Mouse (Mus musculus) embryonic facial prominence, embryonic 15.5 days (tissue): Measurements from ENCODE around the gene Rgs16. TPM values are rescaled to one million over a fixed set of nuclear protein-coding genes. Genes with fewer than 3 reads are reported as not detected.
A peak's percentile ranks its signal among the peaks of the same experiment; 100 is the strongest.

Experiments
- ATAC-seq: fragments of 200-750 bp; cut with Nextera tagmentation; 2 replicates; pipeline ENCODE4 v1.8.0; 2017; ENCODE audit warnings: low read depth, moderate TSS enrichment; ENCODE audit not compliant: insufficient number of reproducible peaks, low FRiP score, low TSS enrichment
- H3K27ac ChIP-seq: fragments of 300-500 bp; sonication (generic); replicated peaks from 2 replicates; pipeline ENCODE4 v1.5.1; 2015; ENCODE audit warnings: mild to moderate bottlenecking, inconsistent platforms
- H3K27me3 ChIP-seq: fragments of 300-500 bp; sonication (generic); 2 replicates; pipeline ENCODE4 v1.6.1; 2015; ENCODE audit warnings: inconsistent platforms
- H3K36me3 ChIP-seq: fragments of 300-500 bp; sonication (generic); 2 replicates; pipeline ENCODE4 v1.6.1; 2015; ENCODE audit warnings: mild to moderate bottlenecking, inconsistent platforms
- H3K4me1 ChIP-seq: fragments of 300-500 bp; sonication (generic); 2 replicates; pipeline ENCODE4 v1.6.1; 2015; ENCODE audit warnings: inconsistent platforms
- H3K4me2 ChIP-seq: fragments of 300-500 bp; sonication (generic); replicated peaks from 2 replicates; pipeline ENCODE4 v1.6.1; 2015; ENCODE audit warnings: mild to moderate bottlenecking, inconsistent platforms
- H3K4me3 ChIP-seq: fragments of 300-500 bp; sonication (generic); replicated peaks from 2 replicates; pipeline ENCODE4 v1.5.1; 2015; ENCODE audit warnings: mild to moderate bottlenecking, inconsistent platforms
- H3K9ac ChIP-seq: fragments of 300-500 bp; sonication (generic); 2 replicates; pipeline ENCODE4 v1.6.1; 2015; ENCODE audit warnings: inconsistent platforms
- H3K9me3 ChIP-seq: fragments of 300-500 bp; sonication (generic); replicated peaks from 2 replicates; pipeline ENCODE4 v1.6.1; 2016; ENCODE audit warnings: inconsistent platforms
- WGBS: fragments of 180-500 bp; shearing (Covaris S2); methylation state at CpG from one replicate; pipeline ENCODE4 v1.1.7; 2015; 5-methylcytosine and 5-hydroxymethylcytosine counted together
- polyA plus RNA-seq: library from polyadenylated mRNA; unstranded; fragments of >200 nt; fragmentation: Nextera tagmentation; extraction: Ambion mirVana; gene quantifications from 2 replicates; pipeline ENCODE4 v1.2.1, GENCODE M21; 2015

Rgs16 gene
- polyA plus RNA-seq, 1 experiment from 2014 or later: 18.5 TPM

GRCm38 (mm10) chr1:153721565-153722310, 18.4 kb upstream of the Rgs16 start:
- WGBS: 74% methylated on average over 9 of the region's 9 CpGs
- H3K27ac ChIP-seq: no peak overlapping the region
- no peaks in the 10 kb centered on the region for H3K36me3 ChIP-seq
- H3K4me3 ChIP-seq: no peak overlapping the region
- H3K4me1 ChIP-seq: no peaks in the 10 kb centered on the region
- no peak overlapping the region for H3K4me2 ChIP-seq
- ATAC-seq: no peak
- H3K9ac ChIP-seq: no peak overlapping the region
- H3K9me3 ChIP-seq: no peaks in the 10 kb centered on the region
- H3K27me3 ChIP-seq: no peaks in the 10 kb centered on the region

DNA sequence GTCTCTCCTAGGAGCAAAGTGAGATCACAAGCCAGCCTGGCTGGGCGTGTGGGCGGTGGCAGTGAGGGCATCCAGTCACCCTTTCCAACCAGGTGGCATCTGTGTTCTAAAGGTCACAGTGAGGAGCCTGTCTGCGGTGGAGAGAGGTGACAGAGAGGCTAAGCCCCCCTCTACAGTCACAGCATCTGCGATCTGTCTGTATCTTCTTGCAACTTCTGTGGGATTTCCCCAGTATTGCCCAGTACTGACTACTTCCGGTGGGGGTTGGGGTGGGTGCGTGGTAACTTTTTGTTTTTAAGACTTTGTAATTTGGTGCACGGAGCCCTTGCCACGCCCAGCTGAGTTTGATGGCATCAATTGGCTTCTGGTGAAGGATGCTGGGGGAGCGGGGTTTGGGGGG, 16.7 kb upstream of the Rgs16 start:
- no peak overlapping the region for H3K9ac ChIP-seq
- H3K9me3 ChIP-seq: no peaks in the 10 kb centered on the region
- H3K36me3 ChIP-seq: no peaks in the 10 kb centered on the region
- no peak overlapping the region for H3K4me2 ChIP-seq
- 74% methylated on average over 9 of the region's 9 CpGs for whole genome bisulfite sequencing
- no peaks in the 10 kb centered on the region for H3K27me3 ChIP-seq
- no peaks in the 10 kb centered on the region for H3K4me1 ChIP-seq
- no peak overlapping the region for H3K4me3 ChIP-seq
- H3K27ac ChIP-seq: no peak overlapping the region
- ATAC-seq: no peak

GRCm38 (mm10) chr1:153726636-153727035, 13.5 kb upstream of the Rgs16 start:
- H3K4me1 ChIP-seq: 0 out of 2 replicates have a peak, but pooled peaks cover 3% of the 10 kb centered on the region
- H3K9me3 ChIP-seq: no peaks in the 10 kb centered on the region
- H3K9ac ChIP-seq: no peak overlapping the region
- H3K27me3 ChIP-seq: no peaks in the 10 kb centered on the region
- ATAC-seq: no peak
- no peaks in the 10 kb centered on the region for H3K36me3 ChIP-seq
- WGBS: 89% methylated on average over 16 of the region's 16 CpGs
- H3K27ac ChIP-seq: no peak overlapping the region
- H3K4me3 ChIP-seq: no peak overlapping the region
- no peak overlapping the region for H3K4me2 ChIP-seq

- no peak for ATAC-seq
- Histone ChIP-seq H3K4me2 (no peak overlapping the region), H3K9me3 (no peaks in the 10 kb centered on the region), H3K4me3 (no peak overlapping the region), H3K9ac (no peak overlapping the region), H3K36me3 (no peaks in the 10 kb centered on the region), H3K27ac (no peak overlapping the region), H3K4me1 (peaks cover 19% of the 10 kb centered on the region), H3K27me3 (peaks cover 5% of the 10 kb centered on the region; the same call in 1 of the 2 replicates)
- 57% methylated on average over 2 of the region's 2 CpGs for WGBS
These were observed 10.3 kb upstream of the Rgs16 start for GRCm38 (mm10) chr1:153729806-153730205.

DNA sequence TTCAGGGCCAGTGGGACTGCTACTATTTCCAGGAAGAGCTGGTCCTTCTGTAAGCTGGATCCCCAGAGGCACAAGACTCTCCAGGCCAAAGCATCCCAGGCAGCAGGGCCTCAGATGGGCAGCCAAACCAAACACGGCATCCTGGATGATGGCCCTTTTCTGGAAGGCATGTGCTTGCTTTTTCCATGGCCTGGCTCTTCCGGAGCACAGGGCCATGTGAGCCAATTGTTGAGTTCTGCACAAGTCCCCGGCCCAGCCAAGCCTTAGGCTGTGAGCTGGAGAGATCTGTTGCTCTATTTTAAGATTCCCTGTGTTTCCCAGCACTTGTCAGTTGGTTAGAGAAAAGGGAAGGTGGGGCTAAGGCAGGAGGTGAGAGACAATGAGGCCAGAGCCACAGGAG, 9.5 kb upstream of the Rgs16 start:
- no peak for ATAC-seq
- Histone ChIP-seq H3K36me3 (no peaks in the 10 kb centered on the region), H3K9ac (no peak overlapping the region), H3K4me3 (no peak overlapping the region), H3K27ac (no peak overlapping the region), H3K4me2 (no peak overlapping the region), H3K9me3 (no peaks in the 10 kb centered on the region), H3K27me3 (peaks cover 8% of the 10 kb centered on the region; the same call in 1 of the 2 replicates), H3K4me1 (peaks cover 19% of the 10 kb centered on the region)
- 40% methylated on average over 3 of the region's 3 CpGs for WGBS

GRCm38 (mm10) chr1:153733181-153733580, 7.0 kb upstream of the Rgs16 start:
- Histone ChIP-seq H3K4me1 (peaks cover 43% of the 10 kb centered on the region), H3K4me3 (no peak overlapping the region), H3K36me3 (no peaks in the 10 kb centered on the region), H3K4me2 (no peak overlapping the region), H3K9ac (no peak overlapping the region), H3K27me3 (peaks cover 10% of the 10 kb centered on the region; the same call in 1 of the 2 replicates), H3K9me3 (no peaks in the 10 kb centered on the region), H3K27ac (no peak overlapping the region)
- ATAC-seq: peak; percentile 56; the same call in 1 of the 2 replicates
- 40% methylated on average over 9 of the region's 9 CpGs for WGBS

- 77% methylated on average over 4 of the region's 4 CpGs for WGBS
- no peak for ATAC-seq
- Histone ChIP-seq H3K4me3 (no peak overlapping the region), H3K36me3 (no peaks in the 10 kb centered on the region), H3K27me3 (peaks cover 22% of the 10 kb centered on the region), H3K4me2 (no peak overlapping the region), H3K27ac (no peak overlapping the region), H3K4me1 (peaks cover 53% of the 10 kb centered on the region), H3K9me3 (no peaks in the 10 kb centered on the region), H3K9ac (no peak overlapping the region)
These were observed 5.3 kb upstream of the Rgs16 start for GRCm38 (mm10) chr1:153734866-153735265.

GRCm38 (mm10) chr1:153736096-153736495, 4.1 kb upstream of the Rgs16 start:
- peaks cover 28% of the 10 kb centered on the region for H3K27me3 ChIP-seq
- no peak overlapping the region for H3K4me2 ChIP-seq
- WGBS: 60% methylated on average over 6 of the region's 6 CpGs
- H3K9me3 ChIP-seq: no peaks in the 10 kb centered on the region
- no peak overlapping the region for H3K4me3 ChIP-seq
- H3K36me3 ChIP-seq: no peaks in the 10 kb centered on the region
- no peak overlapping the region for H3K27ac ChIP-seq
- H3K9ac ChIP-seq: no peak overlapping the region
- H3K4me1 ChIP-seq: peaks cover 60% of the 10 kb centered on the region
- ATAC-seq: no peak

DNA sequence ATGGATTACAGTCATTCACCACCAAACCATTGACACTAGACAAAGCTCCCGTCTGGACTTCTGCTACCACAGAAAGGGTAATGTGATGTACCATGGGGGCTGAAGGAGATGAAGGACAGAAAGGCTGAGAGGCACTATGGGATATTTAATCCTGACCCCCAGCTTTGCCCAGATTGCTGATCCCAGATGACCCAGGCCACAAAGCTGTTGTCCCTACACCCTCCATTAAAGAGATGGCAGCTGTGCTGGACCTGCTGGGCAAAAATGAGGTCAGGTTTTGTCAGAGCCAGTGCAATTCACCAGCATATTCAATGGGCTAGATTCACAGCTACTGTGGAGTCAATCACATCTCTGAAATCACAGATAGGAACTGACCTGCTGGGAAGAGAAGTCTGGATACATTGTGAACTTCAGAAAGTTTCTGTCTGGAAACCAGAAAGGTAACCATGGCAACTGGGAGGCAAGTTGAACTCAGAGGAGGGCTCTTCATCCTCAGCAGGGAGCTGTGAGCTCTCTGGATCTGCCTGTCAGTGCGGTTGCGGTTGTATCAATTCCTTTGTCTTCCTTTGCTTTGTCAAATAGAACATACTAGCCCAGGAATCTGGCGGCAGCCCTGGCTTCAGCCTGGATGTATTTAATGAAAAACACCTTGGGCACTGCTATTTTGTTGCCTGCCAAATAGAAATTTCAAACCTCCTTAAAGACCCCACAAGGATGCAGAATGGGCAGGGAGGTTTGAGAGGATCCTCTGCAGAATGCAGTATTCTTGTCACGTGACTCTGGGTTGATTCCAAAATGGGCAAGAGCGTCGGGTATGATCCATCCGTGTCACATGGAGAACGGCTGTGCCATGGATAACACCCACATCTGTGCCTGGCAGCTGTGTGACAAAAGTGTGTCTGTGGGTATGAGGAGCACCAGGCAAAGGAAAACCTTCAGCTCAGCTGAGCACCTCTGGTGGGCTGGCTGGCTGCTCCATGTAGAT, 2.8 kb upstream of the Rgs16 start:
- ATAC-seq: no peak
- 32% methylated on average over 9 of the region's 9 CpGs for WGBS
- no peak overlapping the region for H3K4me3 ChIP-seq
- H3K9ac ChIP-seq: no peak overlapping the region
- 0 out of 2 replicates have a peak overlapping the region, but pooled peaks have one; percentile 6 for H3K4me2 ChIP-seq
- H3K36me3 ChIP-seq: no peaks in the 10 kb centered on the region
- H3K4me1 ChIP-seq: peaks cover 59% of the 10 kb centered on the region
- no peaks in the 10 kb centered on the region for H3K9me3 ChIP-seq
- peaks cover 34% of the 10 kb centered on the region for H3K27me3 ChIP-seq
- H3K27ac ChIP-seq: no peak overlapping the region

- H3K9me3 ChIP-seq: no peaks in the 10 kb centered on the region
- peak overlapping the region; percentile 78 for H3K4me2 ChIP-seq
- no peak for ATAC-seq
- no peak overlapping the region for H3K9ac ChIP-seq
- peaks cover 31% of the 10 kb centered on the region for H3K27me3 ChIP-seq
- H3K4me1 ChIP-seq: peaks cover 46% of the 10 kb centered on the region
- 12% methylated on average over 13 of the region's 13 CpGs for WGBS
- H3K4me3 ChIP-seq: peak overlapping the region; percentile 46
- H3K27ac ChIP-seq: no peak overlapping the region
- H3K36me3 ChIP-seq: no peaks in the 10 kb centered on the region
These were observed 623 bp upstream of the Rgs16 start for GRCm38 (mm10) chr1:153739437-153740015.
